Mouse (Mus musculus): ENCODE measurements around the gene Lyrm1. TPM values are rescaled to one million over a fixed set of nuclear protein-coding genes. Genes with fewer than 3 reads are reported as not detected.

Lyrm1 gene
- polyA plus RNA-seq, 1 experiment from 2014 or later, result 18.0 TPM

DNA sequence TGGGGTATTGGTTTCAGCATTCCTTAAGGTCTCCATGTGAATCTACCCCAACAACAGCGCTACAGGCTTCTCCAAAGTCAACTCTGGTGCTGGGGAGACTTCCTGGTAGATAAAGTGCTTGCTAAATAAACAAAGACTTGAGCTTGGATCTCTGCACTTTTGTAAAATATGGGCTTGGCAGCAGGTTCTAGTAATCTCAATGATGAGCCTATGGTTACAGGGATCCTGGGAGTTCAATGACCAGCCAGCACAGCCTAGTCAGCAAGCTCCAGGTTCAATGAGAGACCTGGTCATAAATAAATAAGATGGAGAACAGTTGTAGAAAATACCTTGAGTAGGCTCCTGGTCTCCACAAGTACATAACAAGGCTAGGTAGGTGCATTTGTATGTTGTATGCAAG, 58.4 kb downstream of the Lyrm1 start:
- ATAC-seq (replicated peaks), result no peak
- Histone ChIP-seq H3K4me3 (no peak overlapping the region), H3K4me1 (no peaks in the 10 kb centered on the region), H3K27ac (no peak overlapping the region), H3K27me3 (replicated peaks) (no peaks in the 10 kb centered on the region), H3K9me3 (no peaks in the 10 kb centered on the region), H3K36me3 (replicated peaks) (no peaks in the 10 kb centered on the region), H3K4me2 (no peak overlapping the region), H3K9ac (no peak overlapping the region)
- WGBS, result 81% methylated on average over 1 of the region's 1 CpGs

DNA sequence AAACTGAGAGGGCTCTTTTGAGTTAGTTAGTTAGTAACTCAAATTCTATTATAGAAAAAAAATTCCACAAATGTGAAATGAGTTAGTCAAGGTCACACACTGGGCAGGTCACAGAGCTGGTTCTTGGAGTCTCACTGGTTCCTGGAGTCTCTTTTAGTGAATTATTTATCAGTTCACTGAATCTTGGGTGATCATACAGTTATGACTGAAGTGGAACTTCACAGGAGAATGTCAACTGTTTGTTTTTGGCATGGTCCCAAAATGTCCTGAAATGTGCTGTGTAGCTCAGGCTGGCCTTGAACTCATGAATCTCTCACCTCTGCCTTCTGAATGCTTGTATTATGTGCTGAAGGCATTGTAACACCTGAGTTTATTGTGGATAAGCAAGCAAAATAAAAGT, 61.8 kb downstream of the Lyrm1 start:
- H3K4me1 ChIP-seq, result no peaks in the 10 kb centered on the region
- no peak overlapping the region for H3K4me2 ChIP-seq
- H3K27ac ChIP-seq, result no peak overlapping the region
- no peak for ATAC-seq (replicated peaks)
- no peaks in the 10 kb centered on the region for H3K9me3 ChIP-seq
- H3K4me3 ChIP-seq, result no peak overlapping the region
- no peaks in the 10 kb centered on the region for H3K27me3 ChIP-seq (replicated peaks)
- H3K36me3 ChIP-seq (replicated peaks), result no peaks in the 10 kb centered on the region
- H3K9ac ChIP-seq, result no peak overlapping the region

DNA sequence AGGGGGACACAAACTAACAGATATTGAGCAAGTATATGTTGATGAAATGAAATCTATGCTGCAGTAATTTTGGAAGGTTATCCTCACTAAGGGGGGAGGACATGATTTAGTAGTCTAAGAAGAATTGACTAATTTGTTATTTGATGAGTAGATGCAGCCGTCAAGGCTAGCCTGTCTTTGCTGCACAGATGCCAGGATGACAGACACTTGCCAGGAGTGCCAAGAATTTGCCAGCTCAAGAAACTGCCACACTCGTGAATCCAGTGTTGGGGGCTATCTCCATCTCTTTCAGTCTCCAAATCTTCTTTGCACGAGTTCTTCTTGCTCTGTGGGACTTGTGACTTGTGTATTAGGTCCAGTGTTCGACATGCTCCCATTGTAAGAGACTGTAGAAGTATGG, 63.4 kb downstream of the Lyrm1 start:
- Histone ChIP-seq H3K4me2 (no peak overlapping the region), H3K27ac (no peak overlapping the region), H3K9ac (no peak overlapping the region), H3K27me3 (replicated peaks) (no peaks in the 10 kb centered on the region), H3K9me3 (no peaks in the 10 kb centered on the region), H3K36me3 (replicated peaks) (no peaks in the 10 kb centered on the region), H3K4me3 (no peak overlapping the region), H3K4me1 (no peaks in the 10 kb centered on the region)
- ATAC-seq (replicated peaks), result no peak
- 63% methylated on average over 4 of the region's 4 CpGs for WGBS

DNA sequence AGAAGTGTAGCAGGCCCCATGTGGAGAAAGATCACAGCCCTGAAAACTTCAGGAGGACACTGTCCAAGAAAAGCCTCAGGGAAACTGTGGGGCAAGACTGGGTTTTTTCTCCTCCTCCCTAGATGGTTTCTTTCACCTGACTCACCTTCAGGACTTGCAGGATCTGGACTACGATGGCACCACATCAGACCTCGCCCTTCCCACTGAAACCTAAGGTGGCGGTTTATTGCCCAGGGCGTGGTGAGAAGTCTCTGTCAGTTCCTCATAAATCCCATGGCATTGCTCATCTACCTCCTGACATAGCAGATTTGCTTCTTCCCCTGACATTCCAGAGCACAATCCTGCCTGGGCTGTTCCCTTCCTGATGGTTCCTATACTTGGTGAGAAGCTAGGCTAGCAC, 63.8 kb downstream of the Lyrm1 start:
- Histone ChIP-seq H3K4me1 (no peaks in the 10 kb centered on the region), H3K27ac (no peak overlapping the region)
- WGBS, result 92% methylated on average over 4 of the region's 4 CpGs

DNA sequence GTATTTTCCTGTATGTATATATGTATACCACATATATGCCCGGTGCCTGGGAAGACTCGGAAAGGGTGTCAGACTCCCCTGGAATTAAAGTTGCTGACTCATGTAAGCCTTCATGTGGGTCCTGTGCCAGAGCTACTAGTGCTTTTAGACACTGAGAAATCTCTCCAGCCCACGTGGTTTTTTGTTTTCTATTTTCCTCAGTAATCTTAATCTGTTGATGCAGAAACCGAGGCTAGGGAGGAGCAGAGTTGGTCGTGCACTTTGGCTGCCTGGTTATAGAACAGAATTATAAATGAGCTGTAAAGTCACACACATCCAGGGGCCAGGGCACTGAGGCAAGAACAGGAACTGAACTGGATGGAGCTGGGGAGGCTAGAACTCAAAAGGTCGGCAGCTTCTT, 64.3 kb downstream of the Lyrm1 start:
- no peaks in the 10 kb centered on the region for H3K4me1 ChIP-seq
- no peaks in the 10 kb centered on the region for H3K9me3 ChIP-seq
- no peak overlapping the region for H3K4me3 ChIP-seq
- H3K9ac ChIP-seq, result no peak overlapping the region
- 77% methylated on average over 6 of the region's 6 CpGs for WGBS
- H3K36me3 ChIP-seq (replicated peaks), result no peaks in the 10 kb centered on the region
- no peak overlapping the region for H3K27ac ChIP-seq
- H3K27me3 ChIP-seq (replicated peaks), result no peaks in the 10 kb centered on the region
- no peak for ATAC-seq (replicated peaks)
- H3K4me2 ChIP-seq, result no peak overlapping the region

More for the DNA sequence above, 63.8 kb downstream of the Lyrm1 start:
- no peaks in the 10 kb centered on the region for H3K9me3 ChIP-seq
- no peak overlapping the region for H3K9ac ChIP-seq
- ATAC-seq (replicated peaks), result no peak
- H3K36me3 ChIP-seq (replicated peaks), result no peaks in the 10 kb centered on the region
- H3K27me3 ChIP-seq (replicated peaks), result no peaks in the 10 kb centered on the region
- no peak overlapping the region for H3K4me2 ChIP-seq
- no peak overlapping the region for H3K4me3 ChIP-seq

DNA sequence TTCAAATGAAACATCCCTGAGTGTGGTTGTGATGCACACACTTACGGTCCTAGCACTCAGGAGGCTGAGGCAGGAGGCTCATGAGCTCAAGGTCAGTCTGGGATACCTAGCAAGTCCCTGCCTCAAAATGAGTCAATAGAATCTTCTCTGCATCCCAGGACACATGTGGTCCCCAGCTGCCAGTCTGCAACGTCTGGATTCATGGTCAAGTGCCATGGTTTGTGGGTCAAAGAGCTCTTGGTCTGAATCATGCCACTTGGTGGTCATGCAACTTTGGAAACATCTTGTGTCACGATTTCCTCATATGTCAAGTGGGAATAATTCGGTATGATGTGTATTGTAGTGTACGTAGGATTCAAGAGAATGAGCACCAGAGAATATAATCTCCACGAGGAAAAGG, 64.9 kb downstream of the Lyrm1 start:
- no peak for ATAC-seq (replicated peaks)
- Histone ChIP-seq H3K36me3 (replicated peaks) (no peaks in the 10 kb centered on the region), H3K9me3 (no peaks in the 10 kb centered on the region), H3K27me3 (replicated peaks) (no peaks in the 10 kb centered on the region), H3K4me3 (no peak overlapping the region), H3K27ac (no peak overlapping the region), H3K4me1 (no peaks in the 10 kb centered on the region), H3K9ac (no peak overlapping the region), H3K4me2 (no peak overlapping the region)
- WGBS, result 85% methylated on average over 6 of the region's 6 CpGs

DNA sequence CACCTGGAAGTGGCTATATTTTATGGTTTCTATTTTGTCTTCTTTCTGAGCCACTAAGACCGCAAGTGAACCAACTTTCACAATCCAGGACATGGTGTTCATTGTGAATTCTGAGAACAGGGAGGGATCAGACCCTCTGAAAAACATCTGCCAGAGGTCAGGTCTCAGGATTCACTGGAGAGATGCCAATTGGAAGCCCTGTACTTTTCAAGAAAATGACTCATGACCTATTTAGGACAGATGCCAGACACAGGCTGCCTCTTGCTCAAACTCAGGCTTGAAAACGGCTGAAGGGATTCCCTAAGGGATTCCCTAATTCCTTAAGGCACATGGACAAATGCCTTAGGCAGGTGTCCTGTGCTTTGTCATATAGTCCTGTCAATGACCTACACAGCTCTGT, 65.4 kb downstream of the Lyrm1 start:
- Histone ChIP-seq H3K27ac (no peak overlapping the region), H3K4me3 (no peak overlapping the region), H3K9me3 (no peaks in the 10 kb centered on the region), H3K4me1 (no peaks in the 10 kb centered on the region), H3K4me2 (no peak overlapping the region), H3K9ac (no peak overlapping the region), H3K36me3 (replicated peaks) (no peaks in the 10 kb centered on the region), H3K27me3 (replicated peaks) (no peaks in the 10 kb centered on the region)
- WGBS, result 66% methylated on average over 2 of the region's 2 CpGs
- ATAC-seq (replicated peaks), result no peak

DNA sequence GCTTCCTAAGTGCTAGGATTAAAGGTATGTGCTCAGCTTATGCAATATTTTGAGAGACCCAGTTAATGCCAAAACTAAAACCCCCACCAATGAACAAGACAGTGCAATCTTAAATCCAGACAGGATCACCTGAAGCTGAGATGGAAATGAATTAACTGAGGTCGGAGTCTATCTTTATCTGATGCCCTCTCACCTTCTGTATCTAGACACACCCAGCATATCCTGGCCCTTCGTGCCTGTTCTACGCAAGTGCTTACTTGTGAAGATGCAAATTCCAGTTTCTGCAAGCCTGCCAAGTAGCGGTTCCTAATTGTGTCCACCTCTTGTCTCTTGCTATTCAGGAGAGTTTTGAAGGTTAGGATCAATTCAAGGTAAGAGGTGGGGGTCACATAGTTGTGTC, 69.5 kb downstream of the Lyrm1 start:
- no peaks in the 10 kb centered on the region for H3K27me3 ChIP-seq (replicated peaks)
- H3K27ac ChIP-seq, result no peak overlapping the region
- no peaks in the 10 kb centered on the region for H3K36me3 ChIP-seq (replicated peaks)
- H3K4me3 ChIP-seq, result no peak overlapping the region
- 93% methylated on average over 4 of the region's 4 CpGs for WGBS
- no peak overlapping the region for H3K9ac ChIP-seq
- H3K9me3 ChIP-seq, result no peaks in the 10 kb centered on the region
- H3K4me1 ChIP-seq, result no peaks in the 10 kb centered on the region
- ATAC-seq (replicated peaks), result no peak
- no peak overlapping the region for H3K4me2 ChIP-seq

DNA sequence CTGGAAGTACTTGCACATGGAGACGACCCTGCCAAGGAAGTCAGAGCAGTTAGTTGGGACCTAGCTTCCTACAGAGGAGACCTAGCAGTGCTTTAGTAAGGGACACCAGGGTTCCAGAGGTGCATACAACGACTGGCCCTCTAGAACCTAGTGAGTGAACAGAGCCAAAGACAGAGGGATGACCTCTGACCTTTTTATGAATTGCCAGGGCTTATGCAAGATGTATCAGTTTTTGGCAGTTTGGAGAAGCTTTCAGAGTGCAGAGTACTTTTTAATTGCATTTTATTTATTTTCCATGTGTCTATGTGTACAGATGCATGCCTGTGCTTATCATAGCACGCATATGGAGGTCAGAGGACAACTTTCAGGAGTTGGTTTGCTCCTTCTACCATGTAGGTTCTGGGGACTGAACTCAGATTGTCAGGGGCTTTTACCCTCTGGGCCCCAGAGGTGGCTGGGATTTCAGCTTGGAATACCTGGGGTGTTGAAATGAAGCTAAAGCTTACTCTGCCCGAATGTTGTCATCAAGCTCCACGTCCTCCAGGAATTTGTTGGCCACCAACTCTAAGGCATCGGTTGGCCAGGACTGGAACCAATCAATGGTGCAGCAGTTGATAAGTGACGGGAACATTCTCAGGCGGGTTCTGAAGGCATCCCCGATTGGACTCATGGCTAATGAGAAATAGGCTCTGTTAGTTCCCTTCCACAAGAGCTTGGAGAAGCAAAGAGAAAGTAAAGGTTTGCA, 70.2 kb downstream of the Lyrm1 start:
- Histone ChIP-seq H3K27ac (no peak overlapping the region), H3K36me3 (replicated peaks) (no peaks in the 10 kb centered on the region), H3K27me3 (replicated peaks) (no peaks in the 10 kb centered on the region), H3K9me3 (no peaks in the 10 kb centered on the region), H3K4me3 (no peak overlapping the region), H3K9ac (no peak overlapping the region), H3K4me1 (no peaks in the 10 kb centered on the region), H3K4me2 (no peak overlapping the region)
- ATAC-seq (replicated peaks), result no peak
- 88% methylated on average over 9 of the region's 9 CpGs for WGBS

DNA sequence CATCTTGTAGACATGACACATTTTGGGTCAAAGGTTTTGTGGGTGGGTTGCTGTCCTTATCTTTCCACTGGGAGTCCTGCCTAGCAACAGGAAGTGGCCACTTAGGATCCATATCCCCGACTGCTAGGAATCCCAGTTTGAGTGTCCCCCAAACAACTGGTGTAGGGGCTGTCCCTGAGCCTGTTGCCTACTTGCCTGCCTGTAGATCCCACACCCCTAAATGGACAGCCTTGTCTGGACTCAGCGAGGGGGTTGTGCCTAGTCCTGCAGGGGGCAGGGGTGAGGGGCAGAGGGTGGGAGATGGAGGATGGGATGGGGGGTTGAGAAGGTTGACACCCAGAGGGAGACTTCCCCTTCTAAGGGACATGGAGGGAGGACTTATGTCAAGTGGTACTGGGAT, 73.7 kb downstream of the Lyrm1 start:
- WGBS, result 81% methylated on average over 2 of the region's 2 CpGs
- H3K36me3 ChIP-seq (replicated peaks), result no peaks in the 10 kb centered on the region

DNA sequence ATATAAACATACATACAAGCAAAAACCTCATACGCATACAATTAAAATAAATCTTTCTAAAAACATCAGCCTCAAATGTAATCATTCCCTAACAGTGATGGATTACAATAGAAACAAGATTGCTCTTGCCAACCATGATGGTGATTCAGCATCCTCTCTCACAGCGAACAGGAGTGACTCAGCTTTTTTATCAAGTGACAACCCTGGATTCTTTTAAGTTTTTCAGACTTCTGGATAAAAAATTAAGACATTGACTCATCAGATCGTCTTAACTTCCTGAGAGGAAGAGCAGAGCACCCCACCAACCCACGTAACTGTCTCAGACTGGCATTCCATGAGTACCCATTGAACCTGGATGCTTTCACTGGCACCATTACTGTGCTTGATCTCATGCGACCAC, 78.6 kb downstream of the Lyrm1 start:
- no peaks in the 10 kb centered on the region for H3K9me3 ChIP-seq
- H3K9ac ChIP-seq, result no peak overlapping the region
- no peak overlapping the region for H3K4me3 ChIP-seq
- no peak for ATAC-seq (replicated peaks)
- H3K27ac ChIP-seq, result no peak overlapping the region
- no peaks in the 10 kb centered on the region for H3K36me3 ChIP-seq (replicated peaks)
- no peaks in the 10 kb centered on the region for H3K4me1 ChIP-seq
- H3K27me3 ChIP-seq (replicated peaks), result no peaks in the 10 kb centered on the region
- WGBS, result 86% methylated on average over 5 of the region's 5 CpGs
- H3K4me2 ChIP-seq, result no peak overlapping the region

More for the DNA sequence above, 73.7 kb downstream of the Lyrm1 start:
- Histone ChIP-seq H3K9ac (no peak overlapping the region), H3K4me2 (no peak overlapping the region), H3K27me3 (replicated peaks) (no peaks in the 10 kb centered on the region), H3K27ac (no peak overlapping the region), H3K4me3 (no peak overlapping the region), H3K9me3 (no peaks in the 10 kb centered on the region), H3K4me1 (no peaks in the 10 kb centered on the region)
- ATAC-seq (replicated peaks), result no peak

DNA sequence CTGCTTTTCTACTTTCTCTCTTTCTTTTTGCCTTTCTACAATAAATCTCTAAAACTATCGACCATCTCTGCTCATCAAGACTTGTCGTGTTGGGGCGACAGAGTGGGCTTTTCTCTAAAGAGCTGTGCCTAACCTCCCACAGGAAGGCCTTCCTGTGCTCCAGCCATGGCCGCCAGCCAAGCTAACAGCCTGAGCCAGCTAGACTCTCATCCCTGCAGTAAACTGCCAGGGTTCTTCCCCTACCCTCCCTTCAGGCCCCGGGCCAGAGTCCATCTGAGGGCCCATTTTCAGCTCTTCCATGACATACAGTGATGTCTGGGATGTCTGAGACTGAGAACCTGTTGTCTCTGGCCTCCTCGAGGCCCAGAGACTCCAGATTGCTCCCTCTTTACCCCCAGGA, 80.6 kb downstream of the Lyrm1 start:
- H3K9me3 ChIP-seq, result no peaks in the 10 kb centered on the region
- no peaks in the 10 kb centered on the region for H3K36me3 ChIP-seq (replicated peaks)
- H3K4me2 ChIP-seq, result no peak overlapping the region
- no peaks in the 10 kb centered on the region for H3K27me3 ChIP-seq (replicated peaks)
- no peak overlapping the region for H3K4me3 ChIP-seq
- no peak overlapping the region for H3K9ac ChIP-seq
- WGBS, result 83% methylated on average over 6 of the region's 6 CpGs
- ATAC-seq (replicated peaks), result no peak
- H3K4me1 ChIP-seq, result no peaks in the 10 kb centered on the region
- H3K27ac ChIP-seq, result no peak overlapping the region

DNA sequence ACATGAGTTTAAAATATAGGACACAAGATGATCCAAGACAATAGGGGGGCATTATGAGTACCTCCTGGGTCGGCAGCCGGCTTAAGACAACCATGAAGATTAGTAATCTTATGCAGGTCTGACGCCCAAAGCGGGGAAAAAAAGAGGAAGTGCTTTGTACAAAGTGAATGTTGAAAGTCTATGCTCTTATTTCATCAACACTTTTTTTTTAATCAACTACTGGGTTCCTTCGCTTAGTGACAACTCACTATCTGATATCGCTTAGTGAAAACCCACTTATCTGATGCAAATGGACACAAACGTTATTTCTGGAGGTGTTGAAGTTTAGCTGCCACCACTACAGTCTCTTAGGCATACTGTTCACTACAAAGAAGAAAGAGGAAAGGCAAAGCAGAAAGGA, 81.9 kb downstream of the Lyrm1 start:
- Histone ChIP-seq H3K27me3 (replicated peaks) (no peaks in the 10 kb centered on the region), H3K36me3 (replicated peaks) (no peaks in the 10 kb centered on the region), H3K4me2 (no peak overlapping the region), H3K4me3 (no peak overlapping the region), H3K27ac (no peak overlapping the region), H3K9ac (no peak overlapping the region), H3K4me1 (no peaks in the 10 kb centered on the region), H3K9me3 (no peaks in the 10 kb centered on the region)
- no peak for ATAC-seq (replicated peaks)
- 86% methylated on average over 7 of the region's 7 CpGs for WGBS
